Mouse (Mus musculus) kidney, postnatal 14 days (tissue): ENCODE measurements around the gene Mdga2.

Experiments used
- DNase-seq: peaks from one replicate; pipeline ENCODE4 v3.0.0; 2022; ENCODE audit warnings: mixed read lengths

The Mdga2 gene

DNA sequence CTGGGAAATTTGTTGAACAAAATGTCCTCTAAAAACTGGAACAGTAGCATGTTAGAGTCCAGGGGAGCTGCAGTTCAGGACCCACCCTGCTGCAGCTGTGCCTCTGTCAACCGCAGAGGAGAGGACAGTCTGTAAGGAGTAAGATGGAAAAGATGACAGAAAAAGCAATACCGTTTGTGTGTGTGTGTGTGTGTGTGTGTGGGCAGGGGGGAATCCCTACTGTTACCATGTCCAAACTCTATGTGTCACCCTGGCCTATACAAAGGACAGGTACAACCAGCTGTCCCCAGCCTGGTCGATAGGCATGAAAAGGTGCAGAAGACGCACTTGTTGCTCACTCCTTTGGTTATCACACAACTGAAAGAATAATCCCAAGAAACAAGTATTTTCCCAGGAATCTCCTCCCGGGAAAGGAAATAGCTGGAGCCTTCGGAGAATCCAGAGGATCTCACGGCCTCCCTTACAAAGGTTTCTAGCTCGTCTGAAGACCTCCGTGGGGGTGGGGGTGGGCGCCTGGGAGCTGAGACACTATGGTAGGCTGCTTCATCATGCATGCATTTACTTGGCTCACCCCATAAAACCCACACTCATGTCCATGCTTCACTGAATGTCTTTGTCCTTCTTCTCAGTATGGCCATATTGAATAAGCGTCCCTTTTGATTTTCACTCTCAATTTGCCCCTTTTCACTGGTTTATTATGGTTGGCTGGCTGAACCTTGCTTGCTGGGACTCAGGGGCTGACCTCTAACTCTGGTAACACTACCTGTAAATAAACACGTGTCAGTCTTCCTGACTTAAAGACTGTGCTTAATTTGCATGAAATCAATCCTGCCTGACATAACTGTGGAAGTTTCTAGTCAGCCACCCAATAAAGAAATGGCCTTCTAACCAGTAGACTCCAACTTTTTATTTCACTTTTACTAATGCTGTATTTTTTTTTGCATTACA is 573.5 kb downstream of the Mdga2 start:
- DNase-seq, result no peak

DNA sequence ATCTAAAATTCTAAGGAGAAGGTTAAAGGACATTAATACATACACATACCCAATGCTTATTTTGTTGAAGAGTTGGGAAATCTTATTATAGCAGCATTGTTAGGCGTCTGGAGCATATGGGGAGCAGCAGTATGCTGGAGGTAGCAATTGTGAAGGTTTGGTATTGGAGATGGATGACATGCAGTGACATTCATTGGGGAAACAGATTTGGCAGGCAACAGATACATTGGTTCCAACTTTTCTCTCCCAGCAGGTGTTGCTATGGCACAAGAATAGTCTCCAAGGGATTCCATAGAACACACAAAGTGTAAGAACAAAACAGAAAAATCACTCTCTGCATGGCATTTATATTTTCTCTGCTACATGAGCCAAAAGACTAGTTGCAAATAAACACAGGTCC is 581.9 kb downstream of the Mdga2 start:
- DNase-seq, result no peak

DNA sequence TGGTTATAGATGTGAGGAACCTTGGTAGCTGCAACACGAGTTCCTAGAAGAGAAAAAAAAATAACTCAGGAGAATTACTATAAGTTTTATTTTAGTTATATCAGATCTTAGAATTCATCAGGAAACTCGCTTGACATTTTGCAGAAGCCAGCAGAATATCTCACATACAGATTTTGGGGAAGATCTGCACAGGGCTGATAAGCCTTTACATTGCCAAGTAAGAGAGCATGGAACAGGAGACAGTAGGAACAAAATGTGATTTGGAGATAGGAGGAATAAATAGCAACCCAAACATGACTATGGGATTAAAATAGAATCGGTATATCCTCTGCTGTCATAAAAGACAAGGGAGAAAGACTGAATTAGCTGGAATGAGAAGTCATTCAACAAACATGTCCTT is 602.4 kb downstream of the Mdga2 start:
- DNase-seq, result no peak

DNA sequence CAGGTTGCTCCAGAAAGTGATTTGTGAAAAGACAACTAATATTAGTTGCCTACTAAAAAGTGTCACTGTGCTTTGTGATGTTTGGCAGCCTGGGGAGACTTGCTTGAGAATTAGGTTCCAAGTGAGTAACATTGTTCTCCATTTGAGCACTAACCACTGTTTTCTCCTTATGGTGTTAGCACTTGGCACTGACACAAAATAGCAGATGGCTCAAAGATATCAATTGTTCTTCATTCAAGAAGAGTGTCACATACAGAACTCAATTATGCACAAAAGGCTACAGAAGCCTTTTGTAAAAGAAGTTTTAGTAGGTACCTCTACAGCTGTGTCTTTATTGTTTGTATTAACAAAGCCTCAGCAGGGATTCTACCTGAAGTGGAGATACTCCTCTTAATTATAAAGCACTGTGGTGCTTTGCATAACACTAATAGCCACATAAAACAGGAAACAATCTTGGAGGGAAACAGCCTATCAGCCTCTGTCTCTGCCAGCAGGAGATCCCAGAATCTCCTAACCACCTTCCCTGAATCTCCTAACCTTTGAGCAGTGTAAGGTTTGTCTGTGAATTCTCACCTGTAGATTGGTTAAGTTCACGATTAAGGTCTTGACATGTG is 630.6 kb downstream of the Mdga2 start:
- no peak for DNase-seq

DNA sequence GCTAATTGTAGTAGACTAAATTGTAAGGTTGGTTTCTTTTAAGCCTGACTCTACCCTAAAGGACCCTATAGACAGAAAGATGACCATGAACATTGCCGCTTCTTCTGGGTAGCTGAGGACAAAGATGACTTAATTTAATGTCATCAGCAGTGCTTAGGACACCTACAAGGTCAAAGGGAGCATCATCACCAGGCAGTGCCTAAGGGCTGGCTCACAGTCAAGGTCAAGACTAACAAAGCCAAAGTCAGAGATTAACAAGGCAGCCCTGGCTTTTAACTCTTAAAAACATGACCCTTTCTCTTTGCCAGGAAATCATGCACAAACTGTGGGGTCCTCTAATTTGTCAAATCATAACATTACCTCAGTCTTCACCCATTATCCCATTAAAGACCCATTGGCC is 657.0 kb downstream of the Mdga2 start:
- no peak for DNase-seq

DNA sequence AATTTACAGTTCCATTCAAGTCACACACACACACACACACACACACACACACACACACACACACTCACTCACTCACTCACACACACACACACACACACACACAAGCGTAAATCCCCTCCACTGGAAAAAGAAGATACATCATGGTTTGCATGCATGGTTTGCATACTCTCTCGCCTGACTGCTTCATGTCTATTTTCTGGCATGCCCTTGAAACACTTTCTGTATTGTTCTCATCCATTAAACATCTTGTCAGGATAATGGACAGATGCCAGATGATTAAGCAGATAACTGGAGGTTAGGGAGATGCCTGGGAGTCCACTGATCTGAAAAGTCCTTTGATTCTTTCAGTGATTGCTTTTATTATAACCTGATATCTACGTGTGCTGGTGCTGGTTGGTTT is 665.5 kb downstream of the Mdga2 start:
- no peak for DNase-seq

DNA sequence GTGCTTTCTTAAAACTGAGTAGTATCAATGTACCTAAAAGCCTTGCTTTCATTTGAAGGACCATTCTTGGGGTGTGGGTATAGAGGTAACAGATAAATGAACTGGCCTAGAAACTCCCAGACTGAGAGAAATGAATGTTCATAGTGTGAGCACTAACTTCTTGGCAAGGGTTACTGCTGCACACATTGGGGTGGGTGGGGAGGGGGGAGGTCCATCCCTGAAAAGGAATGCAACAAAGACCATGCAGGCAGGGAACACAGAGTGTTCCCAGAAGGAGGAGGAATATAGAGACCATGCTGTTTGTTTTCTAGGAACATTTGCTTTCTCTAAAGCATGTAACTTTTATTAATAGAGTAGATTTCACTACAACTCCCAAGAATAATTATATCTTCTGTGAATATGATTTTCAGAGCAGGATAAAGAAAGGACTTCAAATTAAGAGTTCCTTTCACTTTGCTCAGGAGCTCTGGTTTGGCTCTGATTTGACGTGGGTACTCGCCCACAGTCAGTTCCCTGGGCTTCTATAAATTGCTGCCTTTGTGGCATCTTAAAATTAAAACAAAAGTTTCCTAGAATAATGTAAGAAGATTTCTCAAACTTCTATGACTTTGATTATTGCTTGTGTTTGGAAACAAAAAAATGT is 666.0 kb downstream of the Mdga2 start:
- no peak for DNase-seq

DNA sequence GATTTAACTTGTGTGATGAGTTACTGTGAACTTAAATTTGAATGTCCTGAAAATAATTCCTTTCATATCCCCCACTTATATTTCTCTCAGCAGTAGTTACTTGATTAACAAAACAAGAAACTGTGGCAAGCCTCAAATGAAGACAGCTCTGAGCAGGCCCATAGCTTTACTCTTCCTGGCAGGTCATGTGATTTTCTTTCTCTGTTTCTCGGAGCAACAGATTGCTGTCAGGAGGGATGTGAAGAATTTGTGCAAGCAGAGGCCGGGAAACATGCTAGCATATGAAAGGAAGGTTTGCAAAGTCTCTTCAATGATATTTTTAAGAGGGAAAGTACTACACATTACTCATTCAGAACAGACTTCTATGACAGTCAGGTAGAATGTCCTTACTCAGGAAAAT is 697.4 kb downstream of the Mdga2 start:
- DNase-seq, result no peak

DNA sequence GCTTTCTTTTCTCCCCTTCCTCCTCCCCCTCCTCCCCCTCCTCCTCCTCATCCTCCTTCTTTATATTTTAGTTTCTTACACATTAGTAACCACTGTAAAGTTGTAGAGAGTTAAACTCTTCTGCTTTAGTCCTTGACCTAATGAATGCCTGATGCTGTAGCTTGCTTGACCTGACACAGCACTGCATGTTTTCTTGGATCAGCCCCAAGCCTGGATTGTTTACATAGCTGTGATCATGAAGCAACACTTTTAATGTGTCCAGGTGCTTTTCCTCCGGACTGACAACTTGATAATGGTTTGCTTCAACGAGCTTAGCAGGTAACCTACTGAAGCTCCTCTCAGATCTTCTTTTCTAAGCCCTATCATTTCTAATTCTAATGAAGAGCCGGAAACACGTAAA is 723.1 kb downstream of the Mdga2 start:
- no peak for DNase-seq

DNA sequence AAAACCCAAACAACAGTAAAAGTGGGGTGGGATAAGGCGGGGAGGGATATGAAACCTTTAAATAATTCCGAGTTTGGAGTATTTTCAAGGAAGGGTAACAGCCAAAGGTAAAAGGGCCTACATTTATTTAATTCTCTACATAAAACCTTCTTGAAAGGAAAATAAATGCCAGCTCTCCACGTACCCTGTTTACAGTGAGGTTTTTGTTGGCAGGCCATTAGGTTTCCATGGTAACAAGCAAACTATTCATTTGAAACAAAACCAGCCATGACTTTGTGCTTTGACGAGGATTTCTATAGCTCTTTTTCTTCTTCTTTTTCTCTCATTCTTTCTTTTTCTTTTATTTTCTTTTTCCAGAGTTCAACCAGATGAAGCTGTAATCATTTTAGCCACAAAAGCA is 751.5 kb downstream of the Mdga2 start:
- no peak for DNase-seq

DNA sequence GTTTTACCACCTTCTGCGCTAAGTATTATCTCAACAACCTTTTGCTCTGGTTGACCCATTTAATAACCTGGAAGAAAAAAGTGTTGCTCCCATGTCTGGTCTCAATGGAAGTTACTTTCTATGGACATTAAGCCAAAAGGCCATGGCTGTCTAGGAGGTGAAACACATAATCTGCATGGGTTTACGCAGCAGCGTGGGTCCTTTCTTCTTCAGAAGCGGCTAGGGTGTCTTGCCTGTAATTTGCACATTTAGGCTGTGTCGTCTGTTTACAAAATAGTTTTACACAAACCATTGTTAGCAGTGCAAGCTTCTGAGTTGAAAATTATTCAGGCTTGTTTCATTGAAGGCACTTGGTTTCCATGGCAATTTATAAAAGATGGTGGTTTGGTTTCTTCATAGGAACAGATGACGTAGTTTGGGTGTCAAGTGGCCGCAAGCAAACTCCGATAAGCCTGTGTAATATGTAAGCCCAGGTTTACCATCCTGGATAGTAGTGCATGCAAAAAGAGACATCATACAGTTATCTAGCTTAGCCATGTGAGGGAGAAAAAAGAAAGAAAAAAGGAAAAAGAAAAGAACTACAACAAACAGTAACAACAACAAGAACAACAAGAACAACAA is 752.0 kb downstream of the Mdga2 start:
- DNase-seq, result no peak

DNA sequence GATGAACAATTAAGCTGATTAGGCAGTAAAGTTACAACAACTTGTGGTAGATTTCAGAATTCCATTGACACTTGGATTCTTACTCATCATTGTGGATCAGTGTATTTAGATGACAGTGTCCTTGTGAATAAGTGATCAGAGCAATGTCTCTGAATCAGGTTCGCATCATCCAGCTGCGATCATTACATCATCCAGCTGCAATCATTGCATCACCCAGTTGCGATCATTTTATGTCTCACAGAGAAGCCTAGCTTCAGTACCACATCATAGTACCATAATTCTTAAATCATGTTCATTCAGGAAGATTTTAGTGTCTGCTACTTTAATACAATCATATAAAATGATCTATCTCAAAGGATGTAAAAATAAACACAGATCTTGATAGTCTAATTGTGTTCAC is 756.8 kb downstream of the Mdga2 start:
- no peak for DNase-seq

DNA sequence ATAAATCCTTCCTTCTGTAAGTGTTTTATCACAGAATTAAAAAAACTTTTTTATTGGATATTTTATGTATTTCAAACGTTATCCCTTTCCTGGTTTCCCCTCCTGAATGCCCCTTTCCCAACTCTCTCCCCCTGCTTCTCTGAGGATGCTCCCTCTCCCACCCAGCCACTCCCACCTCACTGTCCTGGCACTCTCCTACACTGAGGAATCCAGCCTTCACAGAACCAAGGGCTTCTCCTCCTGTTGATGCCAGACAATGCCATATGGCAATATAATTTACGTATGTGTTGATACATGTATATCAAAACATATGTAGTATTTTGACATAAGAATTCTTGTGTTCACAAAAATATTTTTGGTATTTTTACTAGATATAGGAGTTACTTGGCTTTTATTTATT is 779.0 kb downstream of the Mdga2 start:
- DNase-seq, result no peak
